Mouse (Mus musculus): ENCODE measurements around the gene Htr1f. TPM values are rescaled to one million over a fixed set of nuclear protein-coding genes. Genes with fewer than 3 reads are reported as not detected.
"Not testable (repeated sequence)": the region's sequence is repeated elsewhere in the genome, so short reads cannot be mapped to it uniquely, and the experiment has no call there.

The Htr1f gene
- not detected for polyA plus RNA-seq (2017; shearing (Covaris generic))

GRCm38 (mm10) chr16:65105184-65105931, at the start of gene Htr1f:
Htr1f (minus strand) TSS chr16:65105854.
- no peak for ATAC-seq

- no peak for ATAC-seq
Measured at GRCm38 (mm10) chr16:65139771-65140170, 34.1 kb upstream of the Htr1f start.

GRCm38 (mm10) chr16:65129391-65129790, 23.7 kb upstream of the Htr1f start:
- ATAC-seq = no peak

DNA sequence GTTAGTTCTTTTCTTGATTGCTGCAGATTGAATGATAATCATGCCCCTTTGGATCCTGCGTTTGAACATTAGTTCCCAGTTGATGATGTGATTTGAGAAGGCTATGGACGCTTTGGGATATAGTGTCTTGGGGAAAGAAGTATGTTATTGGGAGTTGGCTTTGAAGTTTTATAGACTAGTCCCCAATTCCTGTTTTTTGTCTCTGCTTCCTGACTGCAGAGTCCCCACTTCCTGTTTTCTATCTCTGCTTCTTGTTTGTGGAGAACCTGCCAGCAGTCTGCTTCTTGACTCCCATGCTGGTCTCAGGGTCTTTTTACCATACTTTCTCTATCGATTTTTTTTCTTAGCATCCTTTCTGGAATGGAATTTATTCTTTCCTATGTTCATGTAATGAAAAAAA, 22.2 kb upstream of the Htr1f start:
- no peak for ATAC-seq

GRCm38 (mm10) chr16:65112221-65112620, 6.6 kb upstream of the Htr1f start:
- no peak for ATAC-seq

DNA sequence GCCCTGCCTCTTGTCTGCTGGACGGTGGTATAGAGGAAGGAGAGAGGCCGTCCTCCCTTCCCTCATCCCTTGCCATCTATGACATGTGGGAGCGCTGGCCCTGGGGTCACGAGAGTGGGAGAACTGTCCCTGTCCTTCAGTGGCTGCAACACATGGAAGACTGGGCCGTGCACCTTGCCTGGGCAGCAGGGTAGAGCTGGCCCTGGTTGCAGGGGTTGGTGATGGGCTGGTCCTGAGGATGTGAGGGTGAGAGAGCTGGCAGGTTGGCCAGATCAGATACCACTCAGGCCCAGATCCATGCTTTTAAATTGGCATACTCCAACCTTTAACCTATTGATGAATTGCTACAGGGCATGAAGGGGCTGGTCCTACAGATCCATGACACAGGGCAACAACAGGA, 12.1 kb downstream of the Htr1f start:
- ATAC-seq = no peak

GRCm38 (mm10) chr16:65083475-65083874, 22.2 kb downstream of the Htr1f start:
- no peak for ATAC-seq

- no peak for ATAC-seq
Measured at GRCm38 (mm10) chr16:65069867-65070266, 35.8 kb downstream of the Htr1f start.

DNA sequence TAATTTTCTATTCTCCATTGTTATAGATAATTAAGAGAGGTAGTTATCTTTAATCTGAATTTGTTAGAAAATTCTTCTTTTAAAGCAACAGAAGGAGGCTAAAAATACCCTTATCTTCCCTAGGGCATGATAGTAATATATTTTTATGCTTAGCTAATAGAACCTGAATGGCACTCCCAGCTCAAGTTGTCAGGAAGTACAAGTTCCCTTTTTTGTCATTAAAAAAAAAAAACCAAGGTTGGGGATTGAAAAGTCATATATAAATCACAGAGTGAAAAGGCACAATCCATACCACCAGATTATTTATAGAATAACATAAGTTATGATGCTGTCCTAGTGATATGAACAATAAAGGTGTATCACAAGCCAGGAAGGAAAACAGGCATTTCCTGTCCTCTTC, 39.4 kb downstream of the Htr1f start:
- ATAC-seq = no peak

DNA sequence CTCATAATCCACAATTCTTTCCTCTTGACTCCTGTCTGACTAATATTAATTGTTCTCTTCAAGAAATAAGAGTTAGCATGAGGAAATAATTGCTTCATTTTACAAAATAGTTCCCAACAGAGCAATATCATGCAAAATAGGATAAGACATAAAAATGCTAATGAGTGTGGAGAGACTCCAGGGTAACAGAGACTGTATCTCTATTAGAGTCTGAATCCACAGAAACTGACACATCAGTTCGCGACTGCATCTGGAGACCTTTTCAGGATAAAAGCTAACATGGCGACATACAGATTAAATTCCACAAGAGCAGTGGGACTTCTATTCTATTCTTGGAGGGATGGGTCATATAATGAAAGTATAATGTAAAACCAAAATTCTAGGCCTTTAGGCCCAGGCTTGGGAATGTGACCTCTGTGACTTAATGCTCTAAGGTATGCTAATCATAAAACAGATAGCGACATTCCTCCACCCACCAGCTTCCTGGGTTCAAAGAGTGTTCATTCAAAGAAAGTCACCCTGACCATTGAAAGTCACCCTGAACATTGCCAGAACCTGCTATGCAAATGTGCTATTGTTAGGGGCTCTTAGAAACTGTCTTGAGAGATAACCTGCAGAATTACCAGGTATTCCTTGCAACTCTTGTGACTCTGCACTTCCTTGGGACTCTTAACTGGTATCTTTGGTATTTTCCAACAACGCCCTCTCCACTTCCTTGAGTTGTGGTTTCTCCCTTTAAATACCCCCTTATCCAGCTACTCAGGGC, 67.8 kb downstream of the Htr1f start:
- ATAC-seq = not testable (repeated sequence)

DNA sequence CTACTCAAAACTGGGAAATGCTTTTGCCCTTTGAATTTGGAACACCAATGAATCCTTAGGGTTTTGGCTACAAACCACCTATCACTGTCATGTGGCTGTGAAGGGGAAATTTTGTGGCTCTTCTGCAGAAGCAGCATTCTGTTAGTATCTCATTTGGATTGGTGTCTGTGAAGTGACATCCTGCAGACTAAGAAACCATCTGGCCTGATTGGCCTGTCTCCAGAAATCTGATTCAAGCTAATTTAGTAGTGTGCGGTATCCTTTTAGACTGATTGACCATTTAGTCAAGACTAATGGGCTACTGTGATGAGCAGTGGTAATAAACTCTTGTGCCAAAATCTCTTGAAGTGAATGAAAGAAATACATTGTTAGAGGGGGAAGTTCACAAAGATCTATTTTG, 76.0 kb downstream of the Htr1f start:
- ATAC-seq = no peak

- no peak for ATAC-seq
Measured at GRCm38 (mm10) chr16:65022364-65022763, 83.3 kb downstream of the Htr1f start.

GRCm38 (mm10) chr16:65018710-65019109, 86.9 kb downstream of the Htr1f start:
- no peak for ATAC-seq

DNA sequence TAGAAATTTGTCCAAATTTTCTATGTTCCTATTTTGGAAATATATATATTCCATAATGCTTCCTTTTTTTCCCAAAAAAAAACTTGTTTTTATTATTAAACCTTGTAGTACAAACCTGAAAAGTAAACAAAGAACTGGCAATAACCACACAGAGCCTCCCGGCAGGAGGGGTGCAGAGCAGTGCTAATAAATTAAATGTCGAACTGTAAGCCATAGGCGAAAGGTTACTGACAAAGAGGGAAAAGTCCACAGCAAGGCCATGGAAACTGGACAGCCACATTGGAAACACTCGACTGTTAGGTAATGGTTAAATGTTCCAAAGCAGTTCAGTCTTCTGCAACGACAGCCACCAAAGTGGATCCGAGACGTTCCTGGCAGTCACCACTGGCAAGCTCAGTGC, 87.5 kb downstream of the Htr1f start:
- no peak for ATAC-seq

DNA sequence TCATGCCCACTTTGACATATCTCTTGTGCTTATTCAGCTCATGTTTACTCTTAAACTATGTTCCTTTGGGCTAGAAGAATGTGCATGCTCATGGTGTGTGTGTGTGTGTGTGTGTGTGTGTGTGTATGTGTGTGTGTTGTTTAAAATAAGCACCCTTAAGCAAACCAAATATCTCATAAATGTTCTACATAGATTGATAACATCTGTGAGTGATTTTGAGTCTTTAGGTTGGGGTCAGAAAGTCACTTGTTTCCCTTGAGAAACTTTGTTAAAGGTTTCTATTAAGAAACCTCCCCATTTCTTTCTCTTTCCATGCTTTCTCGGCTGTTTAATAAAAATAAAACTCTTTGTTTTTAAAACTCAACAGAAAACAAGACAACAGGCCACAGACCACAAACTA, 88.1 kb downstream of the Htr1f start:
- no peak for ATAC-seq

DNA sequence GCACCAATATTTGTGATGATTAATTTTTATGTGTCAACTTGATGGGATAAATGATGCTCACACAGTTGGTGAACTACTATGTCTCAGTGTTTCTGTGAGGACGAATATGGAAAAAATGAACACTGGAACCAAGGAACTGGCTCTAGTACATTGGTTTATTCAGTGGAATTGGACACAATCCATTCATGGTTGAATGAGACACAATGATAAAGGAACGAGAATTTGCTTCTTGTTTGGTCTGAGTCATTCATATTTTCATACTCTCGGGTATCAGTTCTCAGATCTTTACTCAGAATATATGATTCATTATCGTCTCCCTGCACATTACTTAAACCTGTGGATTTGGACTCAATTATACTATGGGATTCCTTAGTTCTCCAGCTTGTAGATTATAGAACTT, 90.4 kb downstream of the Htr1f start:
- no peak for ATAC-seq

DNA sequence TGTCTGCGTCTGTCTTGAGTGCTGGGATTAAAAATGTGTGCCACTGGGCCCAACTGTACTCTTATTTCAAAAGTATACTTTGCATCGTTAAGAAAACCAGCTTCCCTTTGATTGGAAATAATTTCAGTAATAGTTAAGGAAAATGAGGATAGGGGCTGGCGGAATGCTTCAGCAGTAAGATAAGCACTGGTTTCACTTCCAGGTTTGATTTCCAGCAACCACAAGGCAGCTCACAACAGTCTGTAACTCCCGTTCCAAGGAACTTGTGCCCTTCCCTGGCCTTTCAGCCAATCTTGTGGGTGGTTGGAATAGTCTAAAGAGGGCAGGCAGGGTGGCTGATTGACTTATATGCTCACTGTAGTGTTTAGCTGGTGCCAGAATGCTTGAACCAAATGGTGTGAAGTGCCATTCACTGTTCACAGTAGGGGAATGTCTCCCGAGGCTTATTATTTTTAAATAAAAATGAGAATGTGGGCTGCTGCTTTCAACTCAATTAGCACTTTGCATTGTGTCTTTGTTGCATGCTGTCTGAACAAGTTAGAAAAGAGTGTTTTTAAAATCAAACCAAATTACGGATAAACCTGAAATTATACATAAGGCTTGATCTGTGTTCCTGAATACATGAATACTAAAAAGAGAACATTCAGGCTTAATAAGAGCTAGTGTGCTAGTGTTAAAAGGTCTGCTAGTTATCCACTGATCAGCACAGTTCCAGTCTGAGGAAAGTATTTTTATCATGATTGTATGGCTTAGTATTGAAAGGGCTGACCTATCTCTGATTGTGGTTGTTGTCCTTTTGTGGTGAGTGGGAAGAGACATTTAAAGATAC, 103.4 kb downstream of the Htr1f start:
- ATAC-seq = no peak

GRCm38 (mm10) chr16:64989279-64989800, 116.3 kb downstream of the Htr1f start:
- ATAC-seq = no peak

GRCm38 (mm10) chr16:64987564-64987963, 118.1 kb downstream of the Htr1f start:
- ATAC-seq = no peak

DNA sequence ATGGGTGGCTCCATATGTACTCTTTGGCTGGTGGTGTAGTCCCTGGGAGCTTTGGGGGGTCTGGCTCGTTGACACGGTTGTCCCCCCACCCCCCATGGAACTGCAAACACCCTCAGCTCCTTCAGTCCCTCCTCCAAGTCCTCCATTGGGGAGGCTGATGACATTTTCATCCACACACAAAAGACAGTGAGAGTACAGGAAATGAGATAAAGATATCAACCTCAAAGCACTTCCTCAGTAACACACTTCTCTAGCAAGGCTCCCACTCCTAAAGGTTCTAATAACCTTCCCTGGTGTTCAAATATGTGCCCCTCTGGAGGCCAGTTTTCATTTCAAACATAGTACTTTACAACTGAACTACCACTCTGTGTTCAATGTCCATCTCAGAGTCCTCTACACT, 118.6 kb downstream of the Htr1f start:
- ATAC-seq = peak; percentile 83

- no peak for ATAC-seq
Measured at GRCm38 (mm10) chr16:64974636-64975035, 131.0 kb downstream of the Htr1f start.

DNA sequence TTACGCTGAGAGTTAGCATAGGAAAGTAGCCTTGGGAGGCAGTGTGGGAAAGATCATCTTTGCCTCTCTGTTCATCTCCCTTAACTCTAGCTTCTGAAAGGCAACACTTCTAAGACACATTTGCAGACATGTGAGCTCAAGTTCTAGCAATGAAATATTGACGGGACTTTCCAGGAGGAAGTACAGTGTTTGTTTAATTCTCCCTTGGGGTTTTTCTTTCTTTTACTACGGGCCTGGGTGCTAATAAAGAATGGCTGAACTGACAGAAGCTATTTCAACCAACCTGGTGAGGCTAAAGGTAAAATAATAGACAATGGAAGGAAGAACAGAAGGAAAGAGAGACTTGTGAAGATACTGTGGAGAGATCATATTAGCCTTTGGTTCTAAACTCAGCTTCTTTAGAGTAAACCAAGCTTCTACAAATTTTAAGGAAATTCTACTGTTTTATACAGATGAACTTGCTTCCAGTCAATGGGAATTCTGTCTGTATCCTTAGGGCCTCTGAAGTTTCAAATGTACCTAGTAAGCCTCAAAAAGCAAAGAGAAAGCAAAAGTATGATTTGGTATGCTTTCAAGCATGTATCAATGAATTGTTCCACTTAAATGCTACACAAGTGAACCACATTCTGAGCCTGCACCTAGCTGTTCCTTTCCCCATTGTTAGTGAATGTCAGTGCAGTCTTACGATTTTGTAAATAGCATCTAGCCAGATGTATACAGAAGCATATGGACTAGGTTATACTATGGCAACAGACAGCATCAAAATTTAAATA, 131.9 kb downstream of the Htr1f start:
- ATAC-seq = peak; percentile 64
